Mouse (Mus musculus) MN1 (cell line): ENCODE measurements around the gene Actg1.

Source experiments
- DNase-seq: peaks from one replicate; pipeline ENCODE4 v3.0.0-alpha.2; 2016; ENCODE audit warnings: low spot score

Gene Actg1

DNA sequence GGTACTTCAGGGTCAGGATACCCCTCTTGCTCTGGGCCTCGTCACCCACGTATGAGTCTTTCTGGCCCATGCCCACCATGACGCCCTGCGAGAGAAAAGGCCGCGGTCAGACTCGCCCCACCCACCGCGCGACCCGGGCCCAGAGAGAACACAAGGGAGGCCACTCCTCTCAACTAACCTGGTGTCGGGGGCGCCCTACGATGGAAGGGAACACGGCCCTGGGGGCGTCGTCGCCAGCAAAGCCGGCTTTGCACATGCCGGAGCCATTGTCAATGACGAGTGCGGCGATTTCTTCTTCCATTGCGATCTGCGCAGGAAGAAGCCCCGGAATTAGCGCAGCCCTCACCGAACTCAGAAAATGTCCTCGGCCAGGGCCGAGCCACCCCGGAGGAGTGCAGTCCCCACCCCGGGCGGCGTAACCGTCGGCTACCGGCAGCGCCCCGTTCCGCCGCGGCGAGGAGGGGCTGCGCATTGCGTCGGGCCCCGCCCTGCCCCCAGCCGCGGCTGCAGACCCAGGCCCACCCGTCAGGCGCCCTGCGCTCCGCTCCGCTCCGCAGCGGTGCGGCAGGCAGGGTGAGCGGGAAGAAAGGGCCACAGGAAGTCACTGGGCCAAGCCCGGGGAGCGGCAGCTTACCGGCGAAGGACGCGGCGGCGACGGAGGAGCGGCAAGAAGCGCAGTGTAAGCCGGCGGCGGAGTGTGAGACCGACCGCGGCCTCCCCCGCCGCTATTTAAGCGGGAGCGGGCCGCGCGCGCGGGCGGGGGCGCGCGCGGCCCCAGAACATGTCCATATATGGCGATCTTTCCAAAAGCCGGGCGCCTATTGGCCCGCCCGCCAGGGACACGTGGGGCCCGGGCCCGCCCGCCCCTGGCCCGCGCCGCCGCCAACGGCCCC is at the start of gene Actg1:
TSS of gene Actg1 (minus strand) at position 752 of the 893 bp plus-strand sequence.
- peak; percentile 96 for DNase-seq

DNA sequence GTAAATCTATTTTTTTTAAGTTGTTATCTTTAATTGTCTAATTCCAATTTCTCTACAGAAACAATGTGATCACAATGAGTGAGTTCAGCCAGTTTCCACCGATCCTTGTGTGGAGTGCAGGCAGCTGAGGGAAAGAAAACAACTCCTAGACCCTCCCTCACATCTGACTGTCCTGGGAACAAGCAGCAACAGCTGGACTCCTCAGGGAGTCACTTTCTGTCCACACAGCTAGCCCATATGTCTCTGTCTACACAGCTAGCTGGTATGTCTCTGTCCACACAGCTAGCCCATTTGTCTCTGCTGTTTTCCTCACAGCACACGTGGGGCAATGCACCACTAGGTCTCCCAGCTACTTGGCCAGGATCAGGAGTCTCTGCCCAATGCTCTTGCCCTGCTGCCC is 49.3 kb upstream of the Actg1 start:
- no peak for DNase-seq

DNA sequence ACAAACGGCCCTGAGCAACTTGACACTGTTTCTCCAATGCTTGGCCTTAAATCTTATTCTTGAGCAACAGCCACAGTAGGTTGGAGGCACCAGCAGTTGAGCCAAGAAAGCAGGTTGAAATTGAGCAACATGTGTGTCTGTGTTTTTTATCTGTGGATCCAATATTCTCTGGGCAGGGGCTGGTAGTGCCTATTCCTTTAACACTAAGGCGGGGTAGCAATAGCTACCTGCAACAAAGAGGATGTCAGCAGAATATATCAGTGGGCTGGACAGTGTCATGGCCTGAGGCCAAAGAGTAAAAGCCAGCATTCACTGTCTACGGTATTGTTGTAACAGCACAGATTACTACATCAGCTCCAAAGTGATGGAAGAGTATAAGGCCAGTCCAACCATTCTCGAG is 47.3 kb upstream of the Actg1 start:
- peak; percentile 52 for DNase-seq

DNA sequence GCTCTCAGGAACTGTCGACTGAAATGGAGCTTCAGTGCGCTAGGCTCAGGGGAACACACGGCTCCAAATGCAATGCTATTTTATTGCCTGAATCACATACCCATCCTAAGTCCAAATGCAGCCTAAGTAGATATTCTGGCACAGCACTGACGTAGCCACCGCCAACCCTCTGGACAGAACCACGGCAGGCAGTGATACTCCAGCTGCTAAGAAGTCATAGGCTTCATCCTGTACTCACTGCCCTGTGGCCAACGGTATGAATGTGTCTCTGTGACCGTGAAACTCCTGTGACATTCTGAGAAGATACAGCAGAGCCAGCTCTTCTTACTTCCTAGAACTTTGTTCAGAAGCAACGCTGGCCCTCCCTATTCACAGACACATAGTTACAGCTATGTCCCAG is 40.2 kb upstream of the Actg1 start:
- no peak for DNase-seq

DNA sequence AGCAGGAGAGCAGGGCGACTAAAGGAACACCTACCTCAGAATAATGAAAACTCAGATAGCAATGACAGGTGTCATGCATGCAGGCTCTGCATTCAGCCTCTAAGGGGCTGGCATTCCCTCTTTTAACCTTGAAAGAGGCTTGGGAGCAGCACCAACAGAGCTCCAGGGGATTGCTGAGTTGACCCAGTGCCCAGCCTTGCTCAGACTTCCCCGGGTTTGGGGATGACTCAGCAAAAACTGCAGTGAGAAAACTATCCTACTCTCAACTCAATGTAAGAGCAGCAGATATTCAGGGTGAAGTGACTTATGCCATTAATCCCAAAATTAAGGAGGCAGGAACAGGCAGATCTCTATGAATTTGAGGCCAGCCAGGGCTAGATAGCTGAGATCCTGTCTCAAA is 38.8 kb upstream of the Actg1 start:
- DNase-seq, result peak; percentile 53

DNA sequence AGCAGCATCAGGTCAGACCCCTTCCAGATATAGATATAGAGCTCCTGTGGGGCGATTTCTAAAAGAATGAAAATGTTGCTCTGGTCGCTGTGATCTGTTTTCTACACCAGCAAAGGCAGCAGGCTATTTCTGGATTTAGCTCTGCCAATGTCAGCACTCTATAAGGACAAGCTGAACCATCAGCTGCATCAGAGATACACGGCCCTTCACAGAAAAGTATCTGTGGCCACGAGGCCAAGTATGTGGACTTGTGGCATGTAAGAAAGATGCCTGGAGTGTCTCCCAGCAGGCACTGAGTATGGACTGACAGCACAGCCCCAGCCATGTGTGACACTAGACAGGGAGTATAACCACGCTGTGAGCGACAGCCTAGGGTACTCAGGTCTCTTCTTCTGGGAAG is 38.3 kb upstream of the Actg1 start:
- no peak for DNase-seq

DNA sequence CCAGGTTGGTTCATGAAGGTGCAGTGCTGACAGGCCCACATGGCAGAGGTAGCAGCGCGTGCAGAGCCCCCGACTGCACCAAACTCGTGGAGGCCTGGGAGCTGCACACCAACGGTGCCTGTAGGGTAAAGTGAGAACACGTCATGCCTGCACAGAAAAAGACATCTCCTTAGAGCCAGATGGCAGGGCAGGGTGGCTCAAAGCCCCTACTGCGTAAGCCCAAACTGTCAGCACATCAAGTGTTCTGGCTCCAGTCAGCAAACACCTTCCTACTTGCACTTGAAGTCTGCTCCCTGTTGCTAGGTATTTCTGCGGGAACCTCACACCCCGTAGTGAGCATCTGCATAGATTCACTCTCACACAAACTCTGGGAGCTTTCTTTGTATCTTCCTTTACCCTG is 34.2 kb upstream of the Actg1 start:
- DNase-seq, result no peak

DNA sequence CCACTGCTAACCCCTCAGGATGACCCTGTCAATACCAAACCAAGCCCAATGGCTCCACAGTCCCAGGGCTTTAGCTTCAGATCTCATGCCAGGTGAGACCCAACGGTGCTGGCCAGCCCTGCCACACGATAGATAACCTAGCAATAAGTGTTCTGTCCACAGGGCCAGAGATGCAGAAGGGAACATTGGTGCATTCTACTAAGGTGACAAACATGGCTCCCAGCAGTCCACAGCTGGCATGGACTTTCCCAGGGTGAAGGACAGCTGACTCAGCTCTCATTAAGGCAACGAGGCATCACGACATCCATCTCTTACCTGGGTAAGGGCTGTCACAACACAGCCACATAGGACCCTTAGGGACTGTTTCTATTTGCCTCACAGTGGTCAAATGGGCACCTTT is 32.8 kb upstream of the Actg1 start:
- DNase-seq, result no peak

DNA sequence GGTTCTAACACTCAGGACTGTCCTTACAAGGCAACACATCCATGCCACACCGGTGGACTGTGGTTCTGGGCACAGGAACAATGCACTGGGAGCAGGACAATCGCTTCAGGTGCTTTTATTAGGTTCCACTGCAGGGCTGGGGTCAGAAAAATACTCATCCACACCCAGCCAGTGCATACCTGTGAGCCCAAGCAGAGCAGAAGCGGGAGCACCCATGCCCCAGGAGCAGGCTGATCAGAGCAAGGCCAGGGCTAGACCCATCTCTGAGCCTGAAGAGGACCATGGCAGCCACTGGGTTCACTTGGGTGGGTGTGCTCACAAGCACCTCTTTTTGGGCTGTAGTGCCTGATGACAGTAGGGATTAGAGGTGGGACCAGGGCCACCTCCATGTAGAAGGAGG is 31.9 kb upstream of the Actg1 start:
- DNase-seq, result no peak

DNA sequence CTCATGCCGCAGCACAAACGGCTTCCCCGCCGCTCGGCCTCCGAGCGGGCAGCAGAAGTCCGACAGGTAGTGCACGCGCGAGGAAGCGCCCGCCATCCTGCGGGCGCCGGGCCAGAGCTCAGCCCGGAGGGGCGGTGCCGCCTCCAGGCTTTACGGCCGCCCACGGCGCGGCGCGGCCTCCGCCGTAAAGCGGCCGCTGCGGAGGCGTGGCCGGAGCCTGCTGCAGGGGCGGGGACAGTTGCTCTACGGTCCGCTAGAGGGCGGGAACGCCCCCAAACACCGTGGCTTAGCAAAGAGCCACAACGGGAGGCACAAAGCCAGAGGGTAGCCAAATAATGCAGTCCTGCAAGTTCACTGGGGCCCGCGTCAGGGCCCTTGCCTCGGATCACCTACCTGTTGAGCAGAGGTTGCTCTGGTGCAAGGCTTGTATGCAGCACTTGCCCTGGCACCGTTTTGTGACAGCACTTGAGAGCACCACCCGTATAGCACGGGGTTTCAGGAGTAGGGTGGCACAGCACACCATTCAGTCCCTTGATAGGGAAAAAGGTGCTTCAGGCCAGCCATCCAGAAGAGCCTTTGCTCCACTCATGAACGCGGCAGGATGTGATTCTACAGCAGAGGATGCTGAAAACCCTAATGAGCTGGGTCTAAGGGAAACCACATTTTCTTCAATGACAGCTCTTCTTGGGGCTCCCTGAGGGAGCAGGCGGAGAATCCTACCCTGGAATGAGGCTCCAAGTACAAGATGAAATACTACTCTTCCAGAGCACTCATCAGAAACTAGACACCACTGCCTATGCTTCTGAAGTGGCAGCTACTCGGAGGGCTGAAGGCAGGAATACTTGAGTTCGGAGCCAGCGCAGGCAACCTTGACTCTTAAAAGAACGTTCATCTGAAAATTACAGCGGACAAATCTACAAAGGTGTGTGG is 30.5 kb upstream of the Actg1 start, which contains the start of gene Faap100:
TSS of gene Faap100 (minus strand) at position 154 of the 930 bp plus-strand sequence.
- DNase-seq, result peak; percentile 97

DNA sequence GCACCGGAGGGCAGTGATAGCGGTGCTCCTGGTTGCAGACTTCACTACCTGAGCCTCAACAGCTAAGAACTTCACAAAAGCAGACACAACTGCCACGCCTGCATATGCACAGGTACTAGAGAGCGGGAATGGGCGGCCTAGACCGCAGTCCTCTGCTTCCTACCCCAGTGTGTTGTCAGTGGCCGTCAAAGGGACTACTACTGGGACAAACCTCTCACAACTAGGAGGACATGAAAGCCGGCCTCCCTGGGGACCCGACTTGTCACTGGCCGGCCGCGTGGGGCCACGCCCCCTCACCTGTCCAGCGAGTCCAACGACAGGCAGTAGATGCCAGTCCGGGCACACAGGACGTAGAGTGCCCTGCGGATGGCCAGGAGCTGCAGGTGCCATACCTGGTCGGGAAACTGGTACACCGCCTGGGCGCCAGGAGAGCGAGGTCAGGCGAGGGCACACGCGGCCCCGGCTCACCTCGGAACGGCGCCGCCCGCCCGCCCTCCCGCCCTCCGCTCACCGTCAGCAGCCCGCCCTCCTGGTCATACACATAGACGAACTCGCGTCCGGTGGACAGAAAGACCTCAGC is 29.8 kb upstream of the Actg1 start:
- DNase-seq, result peak; percentile 67

DNA sequence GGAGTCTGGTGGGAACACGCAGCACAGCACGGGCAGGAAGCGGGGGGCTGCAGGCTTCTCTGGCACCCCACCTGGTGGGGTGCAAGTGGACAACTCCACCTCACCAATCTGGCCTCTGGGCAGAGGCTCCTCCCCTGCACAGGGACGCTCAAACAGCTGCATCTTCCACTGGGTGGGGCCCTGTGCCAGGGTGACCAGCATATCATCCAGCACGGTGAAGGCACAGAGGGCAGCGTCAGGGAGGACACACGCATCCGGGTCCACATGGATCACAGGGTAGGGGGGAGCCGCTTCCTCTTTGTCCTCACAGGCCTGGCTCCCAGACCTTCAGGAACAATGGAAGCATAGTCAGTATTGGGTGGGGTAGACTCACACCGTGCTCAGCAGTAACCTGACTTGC is 29.0 kb upstream of the Actg1 start:
- DNase-seq, result no peak

DNA sequence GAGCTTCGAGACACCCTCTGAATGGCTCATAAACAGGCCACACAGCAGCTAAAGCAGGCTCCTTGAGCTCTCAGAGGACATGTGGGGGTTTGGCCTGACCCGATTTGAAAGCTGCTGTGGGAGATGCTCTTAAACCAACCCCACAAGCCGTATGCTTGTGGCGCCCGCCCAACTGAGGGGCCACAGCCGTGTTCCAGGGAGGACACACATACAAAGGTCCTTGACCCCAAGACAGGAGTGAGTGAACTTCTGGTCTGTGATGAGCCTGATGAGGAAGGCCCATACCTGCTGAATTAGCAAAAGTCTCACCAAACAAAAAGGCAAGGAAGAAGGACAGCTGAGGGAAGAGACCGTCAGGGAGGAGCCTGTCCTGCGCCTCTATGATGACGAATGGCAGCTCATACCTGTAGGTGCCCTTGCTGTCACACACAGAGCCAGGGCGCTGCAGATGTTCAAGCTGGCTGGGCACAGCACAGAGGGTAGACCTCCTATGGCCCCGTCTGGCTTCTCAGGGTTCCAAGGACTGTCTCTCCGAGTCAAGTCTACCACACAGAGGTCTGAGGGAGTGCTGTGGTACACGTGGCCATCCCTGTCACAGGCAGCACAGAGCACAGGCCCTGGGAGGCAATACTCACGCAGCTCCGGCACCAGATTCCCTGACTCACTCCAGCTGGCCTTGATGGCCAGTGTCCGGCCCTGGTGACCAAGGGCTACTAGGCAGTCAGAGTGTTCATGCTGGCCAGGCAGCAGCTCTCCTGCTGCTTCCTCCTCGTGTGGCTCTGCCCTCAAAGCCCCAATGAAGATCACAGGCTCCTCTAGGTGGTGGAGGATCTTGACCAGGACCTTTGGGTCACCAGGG is 28.2 kb upstream of the Actg1 start:
- peak; percentile 53 for DNase-seq

DNA sequence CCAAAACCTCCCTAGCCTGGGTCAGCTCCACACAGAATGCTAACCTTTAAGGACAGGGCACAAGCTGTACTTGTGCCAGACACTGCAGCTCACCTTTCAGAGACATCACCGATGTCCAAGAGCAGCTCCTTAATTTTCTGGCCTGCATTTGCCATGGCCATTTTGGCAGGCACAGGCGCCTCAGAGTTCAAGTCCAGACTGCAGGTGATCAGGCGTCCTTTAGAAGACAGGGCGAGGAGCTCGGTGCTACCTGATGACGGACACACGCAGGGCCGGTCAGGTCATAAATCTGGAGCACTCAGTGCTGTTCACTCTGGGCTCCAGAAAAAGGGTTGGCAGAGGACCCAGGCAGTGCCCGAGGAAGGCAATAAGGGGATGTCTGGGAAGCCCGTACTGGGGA is 27.0 kb upstream of the Actg1 start:
- no peak for DNase-seq

DNA sequence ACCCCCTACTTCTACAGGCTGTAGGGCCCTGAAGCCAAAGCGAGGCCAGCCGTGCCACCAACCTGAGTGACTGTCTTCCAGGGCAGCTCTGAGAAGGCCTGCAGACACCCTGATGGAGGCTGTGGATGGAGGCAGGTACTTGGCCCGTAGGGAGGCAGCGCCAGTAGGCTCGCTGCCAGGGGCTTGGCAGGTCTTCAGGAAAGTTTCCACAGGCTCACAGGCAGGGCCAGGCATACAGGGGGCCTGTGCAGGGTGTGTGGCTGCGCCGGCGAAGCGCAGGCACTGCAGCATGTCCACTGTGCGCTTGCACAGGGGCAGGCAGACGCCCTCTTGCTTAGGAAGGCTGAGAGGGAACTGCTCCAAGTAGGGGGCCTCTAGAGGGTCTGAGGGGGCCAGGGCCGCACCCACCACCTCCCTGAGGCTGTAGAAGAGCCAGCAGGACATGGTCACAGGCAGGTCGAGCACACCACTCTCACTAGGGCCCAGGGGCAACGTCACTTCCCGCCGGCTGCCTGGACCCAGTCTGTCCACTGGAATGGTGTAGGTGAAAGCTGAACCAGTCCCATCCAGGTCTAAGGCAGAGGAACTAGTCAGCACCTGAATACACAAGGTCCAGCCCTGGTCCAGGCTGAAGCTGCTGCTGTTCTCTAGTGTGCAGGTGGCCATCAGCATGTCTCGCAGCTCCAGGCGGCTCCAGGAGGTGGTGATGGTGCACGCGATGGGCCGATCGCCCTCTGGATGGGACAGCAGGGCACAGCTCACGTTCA is 25.7 kb upstream of the Actg1 start:
- DNase-seq, result peak; percentile 87

DNA sequence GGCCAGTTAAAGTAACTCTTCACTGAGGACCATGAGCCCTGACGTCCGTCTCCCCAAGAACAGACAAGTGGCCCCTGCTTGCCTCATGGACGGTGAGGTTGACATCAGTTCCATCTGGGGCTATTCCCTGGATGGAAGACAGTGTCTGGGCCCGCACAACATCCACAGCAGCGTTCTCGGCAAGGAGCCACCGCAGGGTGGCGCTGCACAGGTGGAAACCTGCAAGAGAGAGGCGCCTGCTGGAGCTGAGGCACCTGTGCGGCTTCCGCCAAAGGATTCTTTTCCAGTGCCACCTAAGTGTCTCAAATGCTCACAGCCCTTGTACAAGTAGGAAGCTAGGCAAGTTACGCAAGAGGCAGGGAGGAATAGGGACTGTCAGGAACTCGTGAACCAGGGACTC is 24.7 kb upstream of the Actg1 start:
- no peak for DNase-seq

DNA sequence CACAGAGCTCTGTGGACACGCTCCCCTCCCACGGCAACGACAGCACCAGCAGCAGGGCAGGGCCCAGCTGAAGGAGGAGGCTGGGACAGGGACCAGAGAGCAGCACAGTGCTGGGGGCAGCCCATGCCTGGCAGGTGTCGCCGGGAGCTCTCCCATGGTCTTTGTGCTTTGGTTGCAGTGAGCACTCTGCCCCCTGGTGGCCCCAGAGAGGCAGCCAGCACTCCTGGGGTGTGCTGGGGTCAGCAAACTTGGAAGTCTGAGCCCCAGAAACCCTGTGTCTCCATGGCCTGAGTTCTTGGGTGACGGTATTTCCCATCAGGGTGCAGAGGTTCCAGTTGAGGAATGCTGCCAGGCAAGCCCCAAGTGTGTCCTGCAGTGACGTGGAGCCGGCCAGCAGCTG is 21.3 kb upstream of the Actg1 start:
- peak; percentile 71 for DNase-seq

DNA sequence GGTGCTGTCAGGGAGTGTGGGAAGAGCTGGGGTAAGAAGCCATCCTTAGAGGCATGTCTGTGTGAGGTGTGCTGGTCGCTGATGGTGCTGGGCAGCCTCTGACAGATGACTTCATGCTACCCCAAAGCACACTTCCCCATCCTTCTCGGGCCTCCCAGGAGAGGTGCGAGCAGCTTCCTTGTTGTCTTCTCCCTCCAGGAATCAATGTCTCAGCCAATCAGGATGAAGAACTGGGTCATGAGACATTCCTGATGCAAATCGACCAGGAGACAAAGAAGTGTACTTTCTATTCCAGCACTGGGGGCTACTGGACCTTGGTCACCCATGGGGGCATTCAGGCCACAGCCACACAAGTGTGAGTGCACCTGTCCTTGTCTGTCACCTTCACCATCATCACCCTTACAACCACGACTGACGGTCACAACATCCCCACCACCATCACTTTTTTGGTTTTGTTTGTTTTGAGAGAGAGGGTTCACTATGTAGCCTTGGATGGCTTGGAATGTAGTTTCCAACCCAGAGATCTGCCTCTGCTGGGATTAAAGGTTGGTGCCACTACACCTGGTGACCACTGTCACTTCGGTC is 18.2 kb upstream of the Actg1 start:
- no peak for DNase-seq

DNA sequence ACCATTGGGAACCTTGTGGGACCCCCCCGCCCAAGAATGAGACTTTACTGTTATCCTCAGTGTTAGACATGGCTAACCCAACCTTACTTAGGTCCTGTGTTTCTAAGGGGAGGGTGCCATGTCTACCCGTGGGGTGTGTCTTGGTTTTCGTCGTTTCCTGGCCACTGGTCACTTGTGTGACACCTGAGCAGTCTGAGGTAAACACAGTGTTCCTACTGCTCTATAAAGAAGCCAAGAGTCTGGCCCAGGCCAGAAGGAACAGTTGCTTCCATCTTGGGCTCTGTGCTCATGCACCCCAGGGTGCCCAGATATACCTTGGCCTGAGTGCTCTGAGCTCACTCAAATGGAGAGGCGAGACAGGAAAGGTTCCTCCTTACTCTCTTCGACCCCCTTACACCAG is 14.5 kb upstream of the Actg1 start:
- no peak for DNase-seq

DNA sequence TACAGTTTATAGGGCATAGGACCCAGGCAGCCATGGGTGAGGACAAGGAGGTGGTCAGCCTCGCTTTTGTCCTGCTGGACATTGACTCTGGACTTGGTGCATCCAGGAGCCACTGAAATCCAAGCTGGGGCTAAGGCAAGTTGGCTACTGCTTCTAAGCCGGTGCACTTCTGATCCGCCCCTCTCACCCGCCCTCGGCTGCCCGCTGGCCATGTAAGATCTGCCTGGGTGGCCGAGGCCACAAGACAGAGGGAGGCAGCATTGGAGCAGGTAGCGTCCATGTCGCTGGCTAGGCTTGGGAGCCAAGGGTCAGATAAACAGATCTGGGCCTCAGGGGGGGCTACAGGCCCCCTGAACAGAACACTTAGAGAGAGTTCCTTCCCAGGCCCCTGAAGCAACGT is 13.0 kb upstream of the Actg1 start, which contains the start of gene Fscn2:
TSS of gene Fscn2 (plus strand) at position 240 of the 400 bp plus-strand sequence.
- DNase-seq, result no peak
